Mouse (Mus musculus) gastrocnemius, adult 18-20 months (tissue): Measurements from ENCODE around the gene Sh3bp1. TPM values are rescaled to one million over a fixed set of nuclear protein-coding genes. Genes with fewer than 3 reads are reported as not detected.

Experiments used
- DNase-seq: peaks from one replicate; pipeline ENCODE4 v3.0.0; 2021; ENCODE audit warnings: low spot score
- total RNA-seq, 2 experiments: library from RNA; stranded (reverse); gene quantifications; 2 replicates each; pipeline ENCODE4 v1.2.3; 2021

Gene Sh3bp1
- total RNA-seq, 2 experiments from 2014 or later: 1.0 to 1.9 TPM

DNA sequence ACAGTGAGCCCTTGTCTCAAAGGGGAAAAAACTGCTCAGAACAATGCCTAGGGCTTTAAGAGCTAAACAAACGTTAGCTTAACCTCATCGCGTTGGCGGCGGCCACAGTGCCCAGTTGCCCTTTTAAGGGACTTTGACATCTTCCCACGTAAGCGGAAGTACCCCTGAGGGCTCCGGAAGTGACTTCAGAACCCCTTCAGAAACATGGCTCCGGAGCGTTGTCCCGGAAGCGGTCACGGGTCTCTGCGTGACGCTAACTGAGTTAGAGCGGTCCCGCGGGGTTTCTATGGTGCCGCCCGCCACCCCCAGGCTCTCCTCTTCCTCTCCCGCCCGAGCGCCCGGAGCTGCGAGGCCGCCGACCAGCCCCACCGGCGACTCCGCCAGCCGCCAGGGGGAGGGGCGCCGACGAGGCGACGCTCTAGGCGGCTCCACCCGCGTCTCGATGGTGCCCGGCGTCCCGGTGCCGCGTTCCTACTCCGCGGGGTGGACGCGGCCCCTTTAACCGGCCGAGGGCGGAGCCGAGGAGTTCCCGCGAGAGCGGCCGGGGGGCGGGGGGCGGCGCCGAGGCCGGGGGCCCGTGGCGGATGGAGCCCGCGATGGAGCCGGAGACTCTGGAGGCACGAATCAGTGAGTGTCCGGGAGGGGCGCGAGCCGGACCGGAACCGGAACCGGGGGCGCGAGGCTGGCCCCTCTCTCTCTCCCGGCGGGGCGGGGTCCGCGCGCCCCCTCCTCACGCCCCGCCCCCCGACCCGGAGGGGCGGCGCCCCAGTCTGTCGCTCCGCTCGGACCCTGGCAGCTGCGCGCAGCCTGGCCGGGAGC, 22.4 kb upstream of the Sh3bp1 start, which contains the start of gene Gga1:
Gene Gga1 (plus strand): TSS at position 200 of the 819 bp plus-strand sequence.
- peak; percentile 95 for DNase-seq

DNA sequence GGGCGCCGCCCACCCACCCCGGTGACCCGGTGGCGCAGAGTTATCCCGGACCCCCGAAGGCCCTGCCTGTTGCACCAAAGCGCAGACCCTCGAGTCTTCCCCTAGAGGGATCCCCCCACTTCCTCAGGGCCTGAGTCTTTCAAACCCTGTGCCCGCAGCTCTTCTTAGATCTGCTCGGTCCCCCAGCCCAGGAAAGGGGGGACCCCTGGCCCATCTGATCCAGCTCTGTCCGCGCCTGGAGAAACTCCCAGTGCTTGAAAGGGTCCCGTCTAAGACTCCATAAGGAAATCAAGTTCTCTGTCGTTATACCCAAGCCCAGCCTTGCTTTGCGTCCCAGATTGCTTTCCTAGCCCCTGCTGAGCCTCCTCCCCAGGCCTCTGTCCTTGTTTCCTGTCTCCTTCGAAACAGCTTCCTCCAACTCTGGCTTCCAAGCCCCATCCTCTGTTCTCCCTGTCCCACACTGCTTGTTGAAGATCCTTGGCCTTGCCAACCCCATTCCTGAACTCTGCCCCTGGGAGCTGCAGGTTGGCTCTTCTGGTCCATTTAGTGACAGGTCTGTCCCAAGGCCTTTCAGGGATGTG, 21.7 kb upstream of the Sh3bp1 start:
- no peak for DNase-seq

DNA sequence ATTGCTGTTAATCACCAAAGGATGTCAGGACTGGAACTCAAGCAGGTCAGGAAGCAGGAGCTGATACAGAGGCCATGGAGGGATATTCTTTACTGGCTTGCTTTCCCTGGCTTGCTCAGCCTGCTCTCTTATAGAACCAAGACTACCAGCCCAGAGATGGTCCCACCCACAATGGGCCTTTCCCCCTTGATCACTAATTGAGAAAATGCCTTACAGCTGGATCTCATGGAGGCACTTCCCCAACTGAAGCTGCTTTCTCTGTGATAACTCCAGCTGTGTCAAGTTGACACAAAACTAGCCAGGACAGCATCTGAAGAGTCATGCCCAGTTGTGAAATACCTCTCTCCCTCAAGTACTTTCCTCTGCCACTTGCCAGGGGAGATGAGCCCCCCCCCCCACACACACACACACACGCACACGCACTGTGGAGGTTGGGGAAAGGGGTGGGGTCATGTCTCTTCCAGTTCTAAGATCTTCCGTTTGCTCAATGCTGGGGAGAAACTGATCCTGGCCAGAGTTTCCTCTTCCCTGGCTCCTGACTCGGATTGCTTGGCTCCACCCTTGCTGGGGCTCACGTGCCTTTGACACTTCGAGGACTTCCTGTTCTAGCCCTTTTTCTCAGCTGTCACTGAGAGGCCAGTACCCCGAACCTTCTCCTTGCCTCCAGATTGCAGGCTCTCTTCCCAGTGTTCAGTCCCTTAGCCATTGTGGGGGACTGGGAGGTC, 20.6 kb upstream of the Sh3bp1 start:
- DNase-seq: peak; percentile 38

DNA sequence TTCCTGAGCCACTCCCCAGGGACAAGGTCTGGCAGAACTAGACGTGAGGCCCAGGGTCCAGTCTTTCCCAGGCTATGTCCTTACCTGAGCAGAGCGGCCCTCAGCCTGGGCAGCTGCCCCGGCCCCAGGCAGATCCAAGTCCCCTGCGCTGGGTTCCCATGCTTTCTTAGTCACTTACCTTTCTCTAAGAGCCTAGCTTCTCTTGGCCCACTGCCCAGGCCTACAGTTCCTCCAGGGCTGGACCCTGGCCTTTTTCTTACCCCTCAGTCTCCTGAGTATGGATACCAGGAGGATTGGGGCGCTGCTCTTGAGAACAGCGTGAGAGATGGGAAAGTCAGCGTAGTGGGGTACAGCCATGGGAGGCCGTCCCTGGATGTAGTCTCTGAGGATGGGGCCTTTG, 19.1 kb upstream of the Sh3bp1 start:
- DNase-seq: no peak

DNA sequence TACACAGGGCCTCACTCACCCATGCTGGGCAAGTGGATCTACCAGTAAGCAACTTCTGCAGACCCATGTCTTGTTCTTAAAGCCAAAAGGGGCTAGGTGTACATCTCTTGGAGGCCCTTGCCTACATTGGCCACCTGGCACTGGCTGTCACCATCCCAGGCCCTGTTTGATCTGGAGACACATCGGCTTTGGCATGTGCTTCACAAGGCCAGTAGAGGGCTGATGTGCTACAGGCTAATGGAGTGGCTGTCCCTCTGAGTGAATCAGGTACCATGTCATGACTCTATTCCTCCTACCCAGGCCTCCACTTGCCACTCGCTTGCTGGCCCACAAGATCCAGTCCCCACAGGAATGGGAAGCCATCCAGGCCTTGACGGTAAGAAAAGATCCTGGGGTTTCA, 17.7 kb upstream of the Sh3bp1 start:
- no peak for DNase-seq

DNA sequence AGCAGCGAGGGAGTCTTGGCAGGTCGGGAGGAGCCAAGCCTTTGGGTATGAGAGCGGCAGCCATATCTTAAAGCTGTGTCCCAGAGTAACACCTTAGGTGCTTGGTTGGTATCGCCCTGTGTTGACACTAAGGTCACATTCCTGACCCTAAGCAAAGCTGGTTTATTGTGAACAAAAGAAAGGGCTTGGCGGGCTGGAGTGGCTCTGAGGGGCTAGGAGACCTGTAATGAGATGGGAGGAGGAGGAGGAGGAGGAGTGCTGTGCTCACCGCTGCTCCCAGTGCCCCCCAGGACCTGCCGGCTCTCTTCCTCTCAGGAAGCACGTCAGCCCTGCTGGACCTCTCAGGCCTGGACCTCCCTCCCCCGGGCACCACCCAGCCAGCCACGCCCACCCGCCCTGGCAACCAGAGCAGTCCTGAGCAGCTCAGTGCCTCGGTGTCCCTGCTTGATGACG, 10.1 kb upstream of the Sh3bp1 start:
- no peak for DNase-seq

DNA sequence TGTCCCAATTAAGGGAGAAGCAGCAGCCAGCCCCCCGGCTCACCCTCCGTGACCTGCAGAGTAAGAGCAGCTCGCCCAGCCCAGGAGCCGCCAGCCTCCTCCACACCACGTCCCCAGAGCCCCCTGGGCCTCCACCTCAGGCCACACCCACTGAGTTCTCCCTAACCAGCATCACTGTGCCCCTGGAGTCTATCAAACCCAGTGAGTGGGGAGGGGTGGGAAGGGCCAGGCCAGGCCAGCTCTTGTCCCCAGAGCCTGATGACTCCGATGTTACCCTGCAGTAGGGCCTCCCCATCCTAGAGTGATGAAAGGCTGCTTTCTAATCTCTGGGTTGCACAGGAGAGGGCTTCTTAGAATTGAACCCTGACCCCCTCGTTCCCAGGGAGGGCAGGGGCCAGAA, 7.1 kb upstream of the Sh3bp1 start:
- no peak for DNase-seq

DNA sequence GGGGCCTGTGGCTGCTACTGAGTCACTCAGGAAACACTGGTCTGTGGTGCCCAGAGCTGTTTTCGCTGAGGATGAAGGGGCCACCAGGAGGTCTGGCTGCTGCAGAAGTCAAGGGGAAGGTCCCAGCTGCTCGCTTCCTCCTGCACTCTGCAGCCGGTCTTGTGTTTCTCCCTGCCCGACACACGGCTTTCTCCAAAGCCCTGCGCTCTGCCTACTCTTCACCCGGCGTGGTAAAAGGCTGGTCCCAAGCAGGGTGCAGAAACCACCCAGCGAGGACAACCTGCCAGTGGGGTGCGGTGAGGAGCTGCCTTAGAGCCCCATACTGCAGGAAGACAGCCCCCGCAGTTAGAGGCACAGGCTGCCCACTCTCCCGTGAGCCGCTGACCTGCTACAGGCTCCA, 4.8 kb upstream of the Sh3bp1 start:
- no peak for DNase-seq

DNA sequence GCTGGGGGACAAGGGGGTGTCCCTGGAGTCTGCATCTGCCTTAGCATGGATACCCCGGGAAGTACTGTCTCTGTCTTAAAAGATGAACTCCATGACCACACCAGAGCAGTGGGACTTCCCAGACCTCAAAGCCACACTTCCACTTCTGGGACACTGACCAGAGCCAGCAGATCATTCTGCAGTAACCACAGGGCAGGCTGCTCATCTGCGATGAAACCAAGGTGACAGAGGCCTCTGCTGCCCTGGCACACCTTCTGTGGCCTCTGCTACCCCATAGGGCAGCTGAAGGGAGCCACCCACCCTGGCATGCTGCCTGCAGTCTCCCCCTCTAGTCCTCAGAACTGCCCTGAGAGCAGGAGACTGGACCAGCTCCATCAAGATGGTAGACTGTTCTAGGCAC, 3.8 kb upstream of the Sh3bp1 start:
- no peak for DNase-seq

DNA sequence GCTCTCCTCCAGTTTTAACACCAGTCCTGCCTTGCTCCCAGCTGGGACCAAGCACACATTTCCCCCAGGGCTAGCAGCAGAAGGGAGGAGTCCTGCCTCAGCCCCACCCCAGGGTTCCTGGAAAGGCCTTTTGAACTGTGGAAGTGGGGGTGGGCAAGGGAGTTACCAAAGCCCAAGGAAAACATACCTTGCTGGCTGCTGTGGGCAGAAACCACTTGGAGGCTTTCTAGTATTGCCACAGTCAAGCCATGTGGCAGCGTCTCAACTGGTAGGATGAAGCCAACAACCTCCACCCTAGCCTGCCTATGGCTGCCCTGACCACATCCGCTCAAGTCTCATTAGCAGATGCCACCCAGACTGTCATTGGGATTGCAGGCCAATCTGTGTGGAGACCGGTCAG, 3.4 kb upstream of the Sh3bp1 start:
- no peak for DNase-seq

DNA sequence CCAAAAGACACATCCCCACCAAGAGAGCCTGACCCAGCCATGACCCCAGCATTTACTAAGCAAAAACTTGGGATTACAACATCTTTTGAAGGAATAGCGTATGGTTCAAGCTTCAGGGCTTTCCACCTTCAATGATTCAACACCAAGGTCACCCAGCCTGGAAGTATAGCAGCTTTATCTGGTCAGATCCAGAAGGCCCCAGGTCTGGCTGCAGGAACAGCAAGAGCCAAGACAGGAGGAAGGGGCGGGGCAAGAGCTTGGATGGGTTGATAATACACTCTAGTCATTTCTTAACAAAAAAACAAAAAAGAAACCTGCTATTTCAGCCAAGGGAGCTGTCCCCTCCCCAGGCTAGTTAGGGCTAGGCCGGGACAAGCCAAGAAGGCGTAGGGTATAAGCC, 2.1 kb upstream of the Sh3bp1 start:
- DNase-seq: no peak

DNA sequence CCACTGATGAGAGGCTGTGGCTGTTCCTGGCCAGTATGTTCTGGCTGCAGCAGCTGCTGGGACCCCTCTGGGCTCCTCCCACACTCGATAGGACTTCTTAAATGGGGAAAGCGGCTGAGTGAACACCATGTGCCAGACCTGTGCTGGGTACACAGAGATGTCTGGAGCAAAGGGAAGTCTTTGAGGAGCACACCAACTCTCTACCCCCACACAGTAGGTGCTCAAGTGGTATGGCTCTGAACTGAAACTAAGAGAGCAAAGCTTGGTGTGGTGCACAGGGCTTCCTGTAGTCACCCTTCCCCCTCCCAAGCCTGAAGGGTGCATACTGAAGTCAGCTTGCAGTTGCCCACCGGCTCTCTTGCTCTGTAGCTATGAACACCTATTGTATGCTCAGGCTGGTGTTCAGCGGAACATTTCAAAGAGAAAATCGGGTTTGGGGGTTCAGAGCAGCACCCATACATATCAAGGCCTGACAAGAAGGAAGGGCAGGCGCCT, 1.0 kb upstream of the Sh3bp1 start:
- DNase-seq: no peak

DNA sequence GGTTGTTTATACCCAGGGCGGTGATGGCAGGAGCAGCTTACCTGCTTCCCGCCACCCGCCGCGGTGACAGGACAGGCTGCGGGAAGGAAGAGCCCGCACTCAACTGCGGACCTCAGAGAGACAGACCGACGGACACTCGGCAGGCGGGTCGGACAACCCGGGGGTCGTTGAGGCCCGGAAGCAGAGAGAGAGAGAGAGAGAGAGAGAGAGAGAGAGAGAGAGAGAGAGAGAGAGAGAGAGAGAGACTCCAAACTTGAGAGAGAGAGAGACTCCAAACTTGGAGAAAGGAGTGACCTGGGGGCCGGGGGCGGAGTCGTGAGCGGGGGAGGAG, 194 bp upstream of the Sh3bp1 start, which contains the start of gene Gm49510:
Gene Gm49510 (plus strand): TSS at position 259 of the 331 bp plus-strand sequence.
- no peak for DNase-seq

DNA sequence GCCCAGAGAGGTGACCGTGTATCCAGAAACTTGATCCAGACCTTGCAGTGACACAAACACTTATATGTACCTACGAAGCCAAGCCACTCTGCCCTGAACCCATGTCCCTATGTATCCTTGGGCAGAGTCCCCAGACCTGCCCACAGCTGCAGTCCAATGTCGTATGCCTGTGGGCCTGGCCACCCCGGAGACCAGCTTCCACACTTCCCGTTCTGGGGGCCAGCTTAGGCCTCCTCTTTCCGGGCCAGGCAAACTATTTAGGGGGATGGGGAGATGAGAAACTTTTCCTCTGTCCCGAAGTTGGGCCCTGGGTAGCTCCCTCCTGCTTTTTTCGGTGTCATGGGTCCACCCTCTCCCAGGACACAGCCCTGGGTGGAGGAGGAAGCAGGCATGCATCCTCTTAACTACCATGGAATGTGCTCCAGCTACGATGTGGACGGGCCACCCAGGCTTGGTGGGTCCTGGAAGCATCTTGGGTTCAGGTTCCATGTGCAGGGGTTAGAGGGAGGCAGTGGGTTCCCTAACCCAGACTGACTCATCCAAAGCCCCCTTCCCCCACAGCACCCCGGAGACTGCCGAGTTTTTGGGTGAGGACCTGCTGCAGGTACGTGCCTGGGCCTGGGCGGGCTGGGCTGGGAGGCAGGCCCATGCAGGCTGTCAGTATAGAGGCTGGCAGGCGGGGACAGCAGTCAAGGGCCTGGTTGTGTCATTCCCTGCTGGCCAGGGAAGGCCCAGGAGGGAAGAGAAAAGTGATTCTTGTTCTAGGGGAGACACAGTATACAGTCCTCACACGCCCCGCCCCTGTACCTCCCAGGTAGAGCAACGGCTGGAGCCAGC, 1.2 kb downstream of the Sh3bp1 start:
- no peak for DNase-seq

DNA sequence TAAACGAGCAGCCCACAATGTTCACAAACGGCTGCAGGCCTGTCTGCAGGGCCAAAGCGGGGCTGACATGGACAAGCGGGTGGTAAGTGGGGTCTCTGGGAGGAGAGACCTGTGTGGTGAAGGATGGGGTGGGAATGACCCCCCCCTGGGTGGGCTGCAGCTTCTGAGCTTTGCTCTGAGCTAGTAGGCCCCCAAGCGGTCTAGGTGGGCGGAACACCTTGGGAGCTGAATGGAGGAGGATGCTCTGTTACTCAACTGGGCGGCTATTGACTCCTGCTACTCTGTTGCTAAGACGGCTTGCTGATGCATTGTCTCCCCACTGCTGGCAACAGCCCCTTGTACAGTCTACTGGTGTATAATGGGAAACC, 1.8 kb downstream of the Sh3bp1 start:
- DNase-seq: no peak

DNA sequence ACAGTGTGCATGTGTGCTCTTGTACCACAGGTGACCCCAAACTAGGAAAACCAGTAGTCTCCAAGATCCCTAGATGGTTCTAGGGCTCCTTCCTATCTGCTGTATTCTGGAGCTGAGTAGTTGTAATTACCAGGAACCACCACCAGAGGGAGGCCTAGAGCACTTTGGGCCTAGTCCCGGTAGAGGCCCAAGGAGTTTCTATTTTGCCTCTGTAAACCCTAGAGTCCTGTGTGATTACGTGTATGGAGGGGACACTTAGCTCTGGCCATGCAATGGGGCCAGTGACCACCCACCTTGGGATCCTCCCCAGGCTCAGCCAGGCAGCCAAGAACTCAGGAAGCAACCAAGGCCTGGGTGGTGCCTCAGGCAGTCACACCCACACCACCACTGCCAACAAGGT, 3.7 kb downstream of the Sh3bp1 start:
- peak; percentile 84 for DNase-seq

DNA sequence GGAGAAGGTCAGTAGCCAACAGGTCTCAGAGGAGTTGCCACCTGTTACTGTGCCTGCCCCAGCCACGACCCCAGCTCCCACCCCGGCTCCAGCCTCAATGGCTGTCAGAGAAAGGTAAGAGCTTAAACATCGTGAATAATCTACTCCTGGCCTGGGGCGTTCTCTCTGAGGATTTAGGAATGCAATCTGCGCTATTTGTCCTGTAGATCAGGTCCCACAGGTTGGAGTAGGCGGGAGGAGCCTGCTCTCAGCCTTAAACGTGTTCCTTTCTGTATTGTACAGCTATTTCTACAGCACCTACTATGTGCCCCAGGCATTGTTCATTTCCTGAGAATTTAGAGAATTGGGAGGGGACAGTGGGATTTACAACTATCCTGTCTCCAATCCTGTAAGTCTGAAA, 8.8 kb downstream of the Sh3bp1 start:
- DNase-seq: no peak

DNA sequence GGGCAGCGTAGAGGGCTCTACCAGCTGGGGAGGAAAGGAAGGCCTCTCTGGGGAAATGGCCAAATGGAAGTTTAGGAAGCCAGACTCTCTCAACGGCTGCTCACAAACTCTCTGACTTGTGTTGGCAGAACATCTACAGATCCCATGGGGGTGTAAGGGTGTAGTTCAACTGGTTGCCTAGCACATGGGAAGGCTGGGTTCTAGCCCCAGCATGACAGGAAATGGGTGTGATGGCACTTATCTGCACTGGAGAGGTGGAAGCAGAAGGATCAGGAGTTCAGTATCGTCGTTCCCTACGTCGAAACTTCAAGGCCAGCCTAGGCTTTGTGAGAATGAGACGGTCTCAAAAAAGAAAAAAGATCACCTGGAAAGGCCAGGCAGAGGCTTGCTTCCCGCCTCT, 9.4 kb downstream of the Sh3bp1 start:
- DNase-seq: no peak

DNA sequence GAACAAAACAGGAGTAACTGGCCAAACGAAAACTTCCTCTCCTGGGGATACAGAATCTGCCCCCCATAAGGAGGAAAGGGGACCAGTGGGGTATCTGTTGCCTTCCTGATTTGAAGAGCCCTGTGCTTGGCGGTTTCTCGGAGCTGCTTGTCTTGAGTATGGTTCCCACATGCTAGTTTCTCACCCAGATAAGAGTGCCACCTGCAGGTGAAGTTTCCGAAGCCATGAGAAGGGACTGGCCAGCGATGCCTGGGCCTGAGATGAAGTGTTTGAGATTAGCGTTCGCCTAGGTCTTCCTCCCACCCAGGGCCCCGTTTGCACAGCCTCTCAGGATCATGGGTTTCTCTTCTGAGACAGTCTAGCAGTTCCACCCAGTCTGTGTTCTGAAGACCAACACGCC, 12.5 kb downstream of the Sh3bp1 start:
- DNase-seq: no peak

DNA sequence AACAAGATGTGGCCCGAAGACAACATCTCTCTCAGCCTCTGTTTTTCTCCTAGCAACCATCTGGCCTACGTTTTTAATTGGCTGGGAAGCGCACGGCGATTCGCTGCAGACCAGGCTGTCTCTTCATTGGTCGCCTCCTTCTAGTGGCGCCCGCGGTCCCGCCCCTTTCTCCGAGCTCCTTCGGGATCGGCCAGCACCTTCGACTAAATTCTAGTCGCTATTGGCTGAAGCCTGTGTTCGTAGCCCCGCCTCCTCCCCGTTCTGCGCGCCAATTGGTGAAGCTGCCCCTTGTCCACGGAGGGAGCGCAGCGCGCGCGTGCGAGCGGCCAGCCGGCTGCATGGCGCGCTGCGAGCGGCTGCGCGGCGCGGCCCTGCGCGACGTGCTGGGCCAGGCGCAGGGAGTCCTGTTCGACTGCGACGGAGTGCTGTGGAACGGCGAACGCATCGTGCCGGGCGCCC, 14.1 kb downstream of the Sh3bp1 start, which contains the start of gene Pdxp:
Gene Pdxp (plus strand): TSS at position 288 of the 459 bp plus-strand sequence.
- peak; percentile 93 for DNase-seq

DNA sequence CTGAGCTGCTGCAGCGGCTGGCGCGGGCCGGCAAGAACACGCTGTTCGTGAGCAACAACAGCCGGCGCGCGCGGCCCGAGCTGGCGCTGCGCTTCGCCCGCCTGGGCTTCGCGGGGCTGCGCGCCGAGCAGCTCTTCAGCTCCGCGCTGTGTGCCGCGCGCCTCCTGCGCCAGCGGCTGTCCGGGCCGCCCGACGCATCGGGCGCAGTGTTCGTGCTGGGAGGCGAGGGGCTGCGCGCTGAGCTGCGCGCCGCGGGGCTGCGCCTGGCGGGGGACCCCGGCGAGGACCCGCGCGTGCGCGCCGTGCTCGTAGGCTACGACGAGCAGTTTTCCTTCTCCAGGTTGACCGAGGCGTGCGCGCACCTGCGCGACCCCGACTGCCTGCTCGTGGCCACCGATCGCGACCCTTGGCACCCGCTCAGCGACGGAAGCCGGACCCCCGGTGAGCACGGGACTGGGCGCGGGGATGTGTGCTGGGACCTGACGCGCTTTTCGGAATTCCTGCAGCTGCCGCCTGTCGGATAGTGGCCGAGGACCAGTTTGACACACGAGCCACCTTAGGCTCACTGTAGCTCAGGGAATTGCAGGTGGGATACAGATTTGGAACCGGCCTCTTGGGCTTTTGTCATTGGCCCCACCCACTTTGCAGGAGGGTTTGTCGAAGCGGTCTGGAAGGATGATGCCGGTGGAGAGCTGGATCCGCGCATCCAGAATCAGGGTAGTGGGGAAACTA, 14.7 kb downstream of the Sh3bp1 start:
- no peak for DNase-seq
